Mouse (Mus musculus): ENCODE results near the gene Stt3b. TPM values are rescaled to one million over a fixed set of nuclear protein-coding genes. Genes with fewer than 3 reads are reported as not detected.

Stt3b gene
- polyA plus RNA-seq, 1 experiment = not detected

- TF ChIP-seq POLR2A (IDR thresholded peaks at IDR 0.05; ENCODE audit: insufficient read depth, low read depth, low read length) = no peak
- H3K4me3 ChIP-seq (ENCODE audit: insufficient read depth, low read depth, low read length) = peak overlapping the region; percentile 87
- peak overlapping the region; percentile 86 for H3K27ac ChIP-seq (ENCODE audit: insufficient read depth, low read depth, low read length)
- under 1% methylated on average over 65 of the region's 65 CpGs for WGBS
- no peaks in the 10 kb centered on the region; the same call in 1 of the 2 replicates for H3K4me1 ChIP-seq (ENCODE audit: control insufficient read depth, insufficient read depth, low read length)
Measured at GRCm38 (mm10) chr9:115309381-115309971, 745 bp downstream of the Stt3b start.

GRCm38 (mm10) chr9:115308941-115309380 is 1.3 kb downstream of the Stt3b start:
- no peaks in the 10 kb centered on the region; the same call in 1 of the 2 replicates for H3K4me1 ChIP-seq (ENCODE audit: control insufficient read depth, insufficient read depth, low read length)
- TF ChIP-seq POLR2A (IDR thresholded peaks at IDR 0.05; ENCODE audit: insufficient read depth, low read depth, low read length) (no peak), CTCF (IDR thresholded peaks at IDR 0.05; ENCODE audit: insufficient read depth, low read depth, low read length) (no peak)
- WGBS = 1% methylated on average over 18 of the region's 18 CpGs
- peak overlapping the region; percentile 49 for H3K27ac ChIP-seq (ENCODE audit: insufficient read depth, low read depth, low read length)
- peak overlapping the region; percentile 87 for H3K4me3 ChIP-seq (ENCODE audit: insufficient read depth, low read depth, low read length)

- TF ChIP-seq CTCF (IDR thresholded peaks at IDR 0.05; ENCODE audit: insufficient read depth, low read depth, low read length) (no peak), POLR2A (IDR thresholded peaks at IDR 0.05; ENCODE audit: insufficient read depth, low read depth, low read length) (no peak)
- no peaks in the 10 kb centered on the region; the same call in 1 of the 2 replicates for H3K4me1 ChIP-seq (ENCODE audit: control insufficient read depth, insufficient read depth, low read length)
- no peak overlapping the region for H3K27ac ChIP-seq (ENCODE audit: insufficient read depth, low read depth, low read length)
- 32% methylated on average over 4 of the region's 4 CpGs for WGBS
- no peak overlapping the region for H3K4me3 ChIP-seq (ENCODE audit: insufficient read depth, low read depth, low read length)
Measured at GRCm38 (mm10) chr9:115308401-115308800, 1.8 kb downstream of the Stt3b start.

- 42% methylated on average over 6 of the region's 6 CpGs for WGBS
- Histone ChIP-seq H3K27ac (ENCODE audit: insufficient read depth, low read depth, low read length) (no peak overlapping the region), H3K4me1 (ENCODE audit: control insufficient read depth, insufficient read depth, low read length) (peaks cover 7% of the 10 kb centered on the region), H3K4me3 (ENCODE audit: insufficient read depth, low read depth, low read length) (no peak overlapping the region)
- TF ChIP-seq CTCF (IDR thresholded peaks at IDR 0.05; ENCODE audit: insufficient read depth, low read depth, low read length) = no peak
- TF ChIP-seq POLR2A (IDR thresholded peaks at IDR 0.05; ENCODE audit: insufficient read depth, low read depth, low read length) = no peak
Measured at GRCm38 (mm10) chr9:115306202-115306601, 4.0 kb downstream of the Stt3b start.

GRCm38 (mm10) chr9:115304149-115304548 is 6.1 kb downstream of the Stt3b start:
- whole genome bisulfite sequencing = 87% methylated on average over 4 of the region's 4 CpGs

GRCm38 (mm10) chr9:115301593-115301992 is 8.6 kb downstream of the Stt3b start:
- Histone ChIP-seq H3K4me1 (ENCODE audit: control insufficient read depth, insufficient read depth, low read length) (peaks cover 8% of the 10 kb centered on the region), H3K4me3 (ENCODE audit: insufficient read depth, low read depth, low read length) (no peak overlapping the region), H3K27ac (ENCODE audit: insufficient read depth, low read depth, low read length) (no peak overlapping the region)
- TF ChIP-seq POLR2A (IDR thresholded peaks at IDR 0.05; ENCODE audit: insufficient read depth, low read depth, low read length) (no peak), CTCF (IDR thresholded peaks at IDR 0.05; ENCODE audit: insufficient read depth, low read depth, low read length) (no peak)
- WGBS = 92% methylated on average over 7 of the region's 7 CpGs

More at GRCm38 (mm10) chr9:115304149-115304548, 6.1 kb downstream of the Stt3b start:
- Histone ChIP-seq H3K27ac (ENCODE audit: insufficient read depth, low read depth, low read length) (no peak overlapping the region), H3K4me3 (ENCODE audit: insufficient read depth, low read depth, low read length) (no peak overlapping the region), H3K4me1 (ENCODE audit: control insufficient read depth, insufficient read depth, low read length) (peaks cover 8% of the 10 kb centered on the region)
- TF ChIP-seq CTCF (IDR thresholded peaks at IDR 0.05; ENCODE audit: insufficient read depth, low read depth, low read length) (no peak), POLR2A (IDR thresholded peaks at IDR 0.05; ENCODE audit: insufficient read depth, low read depth, low read length) (no peak)

- Histone ChIP-seq H3K27ac (ENCODE audit: insufficient read depth, low read depth, low read length) (no peak overlapping the region), H3K4me1 (ENCODE audit: control insufficient read depth, insufficient read depth, low read length) (peaks cover 8% of the 10 kb centered on the region), H3K4me3 (ENCODE audit: insufficient read depth, low read depth, low read length) (no peak overlapping the region)
- 95% methylated on average over 6 of the region's 6 CpGs for WGBS
- TF ChIP-seq CTCF (IDR thresholded peaks at IDR 0.05; ENCODE audit: insufficient read depth, low read depth, low read length) = no peak
- TF ChIP-seq POLR2A (IDR thresholded peaks at IDR 0.05; ENCODE audit: insufficient read depth, low read depth, low read length) = no peak
Measured at GRCm38 (mm10) chr9:115301002-115301579, 9.1 kb downstream of the Stt3b start.

GRCm38 (mm10) chr9:115296738-115297137 is 13.5 kb downstream of the Stt3b start:
- WGBS = 82% methylated on average over 7 of the region's 7 CpGs
- Histone ChIP-seq H3K27ac (ENCODE audit: insufficient read depth, low read depth, low read length) (no peak overlapping the region), H3K4me1 (ENCODE audit: control insufficient read depth, insufficient read depth, low read length) (peaks cover 9% of the 10 kb centered on the region), H3K4me3 (ENCODE audit: insufficient read depth, low read depth, low read length) (no peak overlapping the region)
- no peak for TF ChIP-seq POLR2A (IDR thresholded peaks at IDR 0.05; ENCODE audit: insufficient read depth, low read depth, low read length)
- no peak for TF ChIP-seq CTCF (IDR thresholded peaks at IDR 0.05; ENCODE audit: insufficient read depth, low read depth, low read length)

- Histone ChIP-seq H3K4me3 (ENCODE audit: insufficient read depth, low read depth, low read length) (no peak overlapping the region), H3K27ac (ENCODE audit: insufficient read depth, low read depth, low read length) (no peak overlapping the region), H3K4me1 (ENCODE audit: control insufficient read depth, insufficient read depth, low read length) (peaks cover 3% of the 10 kb centered on the region)
- WGBS = 84% methylated on average over 10 of the region's 10 CpGs
- TF ChIP-seq CTCF (IDR thresholded peaks at IDR 0.05; ENCODE audit: insufficient read depth, low read depth, low read length) = no peak
- TF ChIP-seq POLR2A (IDR thresholded peaks at IDR 0.05; ENCODE audit: insufficient read depth, low read depth, low read length) = no peak
Measured at GRCm38 (mm10) chr9:115293920-115294594, 16.2 kb downstream of the Stt3b start.
